Mouse (Mus musculus) mouse embryonic stem cell (cell line): ENCODE results near the gene Arhgef26.

Experiments
- in situ Hi-C, 2 experiments: fragments of 300-500 bp; cut with MboI; formaldehyde crosslinking; loops; 1 replicate in 1 of 2; 3 replicates in 1 of 2; pipeline ENCODE4 v1.14.3; 2019 to 2020; ENCODE audit warnings: low sequenced_read_pairs in 2 of 2, low pct_unique_long_range_greater_than_20kb in 1 of 2, mixed read lengths in 1 of 2; ENCODE audit not compliant: unreplicated experiment in 1 of 2

Arhgef26 gene

GRCm38 (mm10) chr3:62506488-62507205 lies 168.5 kb downstream of the Arhgef26 start, which contains the start of gene Dhx36:
Gene Dhx36 (minus strand): TSS chr3:62507004.
- in situ Hi-C loops = no loop called here

- in situ Hi-C loops = no loop called here
Observed at GRCm38 (mm10) chr3:62507206-62507647, 169.1 kb downstream of the Arhgef26 start.
